Mouse (Mus musculus): ENCODE results near the gene Acvr2a.
"Not testable (repeated sequence)": the region's sequence is repeated elsewhere in the genome, so short reads cannot be mapped to it uniquely, and the experiment has no call there.

Gene Acvr2a

DNA sequence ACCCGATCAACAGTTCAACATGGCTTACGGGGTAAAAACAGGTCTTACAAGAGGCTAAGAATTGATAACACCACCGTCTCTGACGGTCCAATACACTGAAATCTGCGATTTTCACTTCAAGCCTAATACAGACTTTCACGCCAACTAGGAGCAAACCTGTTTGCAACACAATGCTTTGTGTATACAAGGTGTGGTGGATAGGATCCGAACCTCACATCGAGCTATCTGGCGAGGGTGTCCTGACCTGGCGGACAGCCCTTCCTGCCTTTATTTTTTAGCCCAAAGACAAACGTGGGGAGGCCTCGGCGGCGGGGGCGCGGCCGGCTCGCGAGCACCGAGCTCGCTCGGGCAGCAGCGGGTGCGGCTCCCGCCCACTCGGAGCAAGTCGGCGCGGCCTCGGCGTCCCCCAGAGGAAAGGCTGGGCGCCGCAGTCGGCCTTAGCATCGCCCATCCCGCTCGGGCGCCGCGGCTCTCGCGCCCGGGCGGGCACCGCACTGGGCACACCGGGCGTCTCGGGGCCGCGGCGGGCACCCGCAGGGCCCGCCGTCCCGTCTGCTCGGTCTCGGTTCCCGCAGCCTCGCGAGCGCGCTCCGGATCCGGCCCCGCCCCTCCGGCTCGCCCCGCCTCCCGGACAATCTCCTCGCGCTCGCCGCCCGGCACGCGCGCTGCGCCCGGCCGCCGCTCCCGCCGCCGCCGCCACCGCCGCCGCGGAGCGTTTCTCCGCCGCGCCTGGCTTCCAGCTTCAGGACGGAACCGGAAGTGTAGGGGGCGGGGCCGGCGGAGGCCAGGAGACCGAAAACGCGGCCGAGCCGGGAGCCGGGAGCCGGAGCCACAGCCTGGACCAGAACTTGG, at the start of gene Acvr2a:
Gene Acvr2a (plus strand): TSS at position 739 of the 852 bp plus-strand sequence.
- DNase-seq (ENCODE audit: low spot score in 2 of 2): peak; percentile 47 to 68

- DNase-seq (ENCODE audit: low spot score in 2 of 2): no peak
Measured at GRCm38 (mm10) chr2:48766513-48766912, 47.4 kb upstream of the Acvr2a start.

DNA sequence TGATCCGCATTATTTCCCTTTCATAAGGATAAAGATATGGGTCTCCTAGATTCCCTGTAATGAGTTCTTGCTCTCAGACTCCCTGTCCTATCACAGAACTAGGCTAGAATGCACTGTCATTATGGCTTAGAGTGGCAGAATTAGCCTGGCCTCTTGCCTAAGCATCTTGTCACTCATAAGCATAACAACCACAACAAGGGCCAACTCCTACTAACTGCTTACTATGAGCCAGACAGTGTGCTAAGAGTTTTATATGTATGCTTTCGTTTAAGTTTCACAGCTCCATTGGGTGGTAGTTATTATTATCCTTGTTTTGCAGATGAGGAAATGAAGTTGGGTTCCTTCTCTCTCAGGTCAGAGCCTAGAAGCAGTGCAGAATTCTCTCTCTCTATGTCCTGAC, 46.1 kb upstream of the Acvr2a start:
- no peak for DNase-seq (ENCODE audit: low spot score in 2 of 2)

GRCm38 (mm10) chr2:48768219-48768618, 45.7 kb upstream of the Acvr2a start:
- DNase-seq (ENCODE audit: low spot score in 2 of 2): no peak

DNA sequence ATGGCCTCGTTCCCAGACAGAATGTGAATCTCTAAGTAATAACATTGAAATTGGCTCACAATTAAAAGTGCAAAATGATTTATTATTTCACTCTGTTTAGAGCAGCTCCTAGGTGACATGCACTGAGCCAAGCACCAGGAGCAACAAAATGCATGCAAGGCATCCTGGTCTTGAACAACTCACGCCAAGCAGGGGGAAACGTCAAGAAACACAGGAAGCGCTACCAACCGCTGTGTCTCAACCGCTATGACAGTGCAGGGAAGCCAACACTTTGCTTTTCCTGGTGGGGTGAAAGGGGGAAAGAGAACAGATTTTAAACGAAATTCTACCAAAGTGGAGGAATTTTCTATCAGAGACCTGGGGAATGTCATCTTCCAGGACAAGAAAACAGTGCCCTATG, 43.8 kb upstream of the Acvr2a start:
- DNase-seq (ENCODE audit: low spot score in 2 of 2): no peak

- no peak for DNase-seq (ENCODE audit: low spot score in 2 of 2)
Measured at GRCm38 (mm10) chr2:48770634-48771033, 43.3 kb upstream of the Acvr2a start.

- DNase-seq (ENCODE audit: low spot score in 2 of 2): no peak
Measured at GRCm38 (mm10) chr2:48775281-48775680, 38.6 kb upstream of the Acvr2a start.

DNA sequence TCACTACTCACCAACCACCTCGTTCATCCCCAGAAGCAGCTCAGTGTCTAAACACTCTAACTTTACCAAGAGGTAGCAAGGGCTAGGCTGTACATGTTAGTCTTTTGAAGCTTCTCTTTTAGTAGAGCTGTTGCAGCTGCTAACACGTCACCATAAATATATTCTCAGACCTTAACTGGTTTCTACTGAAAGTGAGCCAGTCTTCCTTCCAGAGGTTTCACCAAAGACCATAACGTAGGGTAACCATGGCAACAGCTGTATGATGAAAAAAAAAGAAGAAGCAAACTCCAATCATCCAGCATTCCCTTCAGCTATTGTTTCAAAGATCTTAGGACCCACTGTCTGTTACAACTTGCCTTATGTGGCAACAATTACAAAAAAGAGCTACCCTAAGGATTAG, 25.0 kb upstream of the Acvr2a start:
- DNase-seq (ENCODE audit: low spot score in 2 of 2): no peak

GRCm38 (mm10) chr2:48814223-48815038, 522 bp downstream of the Acvr2a start:
- DNase-seq (ENCODE audit: low spot score in 2 of 2): no peak

DNA sequence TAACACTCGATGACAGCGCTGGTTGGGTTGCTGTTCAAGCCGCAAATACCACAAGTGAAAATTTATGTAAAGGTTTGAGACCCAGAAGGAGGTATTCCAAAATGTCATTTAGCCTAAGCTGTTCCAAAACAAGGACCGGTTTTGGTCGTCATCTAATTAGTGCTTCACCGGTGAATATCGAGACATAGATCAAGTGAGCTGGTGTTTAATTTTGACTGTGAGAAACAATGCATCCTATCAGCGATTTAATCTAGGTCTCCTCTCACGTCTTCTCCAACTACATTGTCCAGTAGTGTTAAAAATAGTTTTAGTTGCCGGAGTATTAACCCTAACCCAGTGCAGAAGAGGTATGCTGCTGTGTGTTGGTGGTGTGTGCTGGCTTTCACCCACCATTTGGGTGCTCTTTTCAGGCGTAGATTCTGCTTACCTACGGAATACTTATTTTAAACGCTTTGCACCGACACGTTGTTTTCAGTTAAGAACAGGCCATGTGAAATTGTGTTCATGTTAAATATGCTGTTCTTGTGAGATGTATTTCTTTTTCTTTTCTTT, 1.2 kb downstream of the Acvr2a start:
- DNase-seq (ENCODE audit: low spot score in 2 of 2): peak in 1 of 2 experiments; percentile 10

- DNase-seq (ENCODE audit: low spot score in 2 of 2): no peak
Measured at GRCm38 (mm10) chr2:48816141-48817028, 2.5 kb downstream of the Acvr2a start.

- DNase-seq (ENCODE audit: low spot score in 2 of 2): no peak
Measured at GRCm38 (mm10) chr2:48825878-48826277, 12.0 kb downstream of the Acvr2a start.

GRCm38 (mm10) chr2:48826380-48826779, 12.5 kb downstream of the Acvr2a start:
- DNase-seq (ENCODE audit: low spot score in 2 of 2): no peak

DNA sequence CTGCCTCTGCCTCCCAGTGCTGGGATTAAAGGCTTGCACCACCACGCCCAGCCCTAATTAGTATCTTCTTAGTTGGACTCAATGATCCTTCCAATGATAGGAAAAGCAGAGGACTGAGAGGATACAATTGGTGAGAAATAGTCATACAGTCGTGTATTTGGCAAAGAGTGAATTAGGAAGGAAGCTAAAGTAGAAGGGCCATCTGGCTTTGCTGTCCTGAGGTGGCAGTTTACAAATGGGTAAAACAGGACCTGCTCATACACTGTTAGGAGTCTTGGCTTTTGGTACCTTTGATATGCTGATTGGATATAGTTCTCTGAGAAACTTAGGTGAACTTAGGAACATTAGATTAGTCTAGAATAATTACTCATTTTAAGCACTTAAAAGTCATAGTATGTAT, 16.6 kb downstream of the Acvr2a start:
- DNase-seq (ENCODE audit: low spot score in 2 of 2): no peak

DNA sequence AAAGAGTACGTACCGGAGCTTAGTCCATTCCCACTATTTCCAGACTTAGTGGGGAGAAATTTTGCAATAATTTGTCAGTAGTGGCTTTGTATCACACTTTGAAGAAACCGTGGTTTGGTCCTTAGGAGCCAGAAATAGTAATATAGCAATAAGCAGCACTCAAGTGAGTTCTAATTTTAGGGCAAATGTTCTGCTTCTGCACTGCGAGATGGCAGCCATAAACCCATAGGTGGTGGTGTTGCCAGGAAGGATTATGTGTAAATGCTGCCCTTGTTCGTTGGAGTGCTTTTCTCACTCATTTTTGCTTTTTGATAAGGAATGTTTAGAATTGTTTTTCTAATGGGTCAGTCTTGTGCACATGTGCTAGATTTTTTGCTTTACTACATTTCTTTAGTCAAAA, 18.4 kb downstream of the Acvr2a start:
- DNase-seq (ENCODE audit: low spot score in 2 of 2): no peak

- no peak for DNase-seq (ENCODE audit: low spot score in 2 of 2)
Measured at GRCm38 (mm10) chr2:48833884-48834450, 20.1 kb downstream of the Acvr2a start.

DNA sequence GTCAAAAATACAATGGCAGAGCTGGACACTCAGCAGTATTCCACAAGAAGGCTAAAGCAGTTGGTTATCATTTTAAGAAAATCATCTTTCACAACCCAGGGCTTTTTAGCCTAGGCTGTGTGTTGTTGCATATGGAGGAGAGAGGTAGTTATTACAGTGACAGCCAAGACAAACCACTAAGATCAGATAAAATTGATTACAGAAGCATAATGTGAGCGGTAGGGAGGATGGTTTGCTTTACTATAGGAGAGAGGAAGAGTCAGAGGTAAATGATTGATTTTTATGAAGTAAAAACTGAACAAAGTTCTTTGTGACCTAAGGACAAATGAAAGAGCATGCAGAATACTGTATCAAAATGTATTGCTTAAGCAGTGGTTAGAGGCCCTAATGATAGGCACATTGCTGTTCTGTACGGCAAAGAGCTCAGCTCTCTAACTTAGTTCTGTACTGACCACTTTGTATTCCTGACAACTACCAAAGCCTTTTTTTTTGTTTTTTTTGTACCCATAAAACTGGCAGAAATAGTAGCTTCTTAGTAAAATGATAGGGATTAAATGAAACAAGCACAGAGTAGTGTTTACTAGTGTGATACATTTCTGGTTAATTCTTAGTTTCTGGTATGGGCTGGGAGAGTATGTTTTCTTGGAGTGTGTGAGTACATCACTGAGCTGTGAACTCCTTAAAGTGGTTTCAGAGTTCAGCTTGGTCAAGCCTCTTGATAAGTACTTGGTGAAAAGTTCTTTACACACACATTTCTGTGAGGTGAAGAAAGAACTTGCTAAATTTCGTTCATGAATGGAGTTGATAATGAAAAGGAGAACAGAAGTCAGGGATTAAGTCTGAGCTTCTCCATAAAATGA, 27.9 kb downstream of the Acvr2a start:
- no peak for DNase-seq (ENCODE audit: low spot score in 2 of 2)

DNA sequence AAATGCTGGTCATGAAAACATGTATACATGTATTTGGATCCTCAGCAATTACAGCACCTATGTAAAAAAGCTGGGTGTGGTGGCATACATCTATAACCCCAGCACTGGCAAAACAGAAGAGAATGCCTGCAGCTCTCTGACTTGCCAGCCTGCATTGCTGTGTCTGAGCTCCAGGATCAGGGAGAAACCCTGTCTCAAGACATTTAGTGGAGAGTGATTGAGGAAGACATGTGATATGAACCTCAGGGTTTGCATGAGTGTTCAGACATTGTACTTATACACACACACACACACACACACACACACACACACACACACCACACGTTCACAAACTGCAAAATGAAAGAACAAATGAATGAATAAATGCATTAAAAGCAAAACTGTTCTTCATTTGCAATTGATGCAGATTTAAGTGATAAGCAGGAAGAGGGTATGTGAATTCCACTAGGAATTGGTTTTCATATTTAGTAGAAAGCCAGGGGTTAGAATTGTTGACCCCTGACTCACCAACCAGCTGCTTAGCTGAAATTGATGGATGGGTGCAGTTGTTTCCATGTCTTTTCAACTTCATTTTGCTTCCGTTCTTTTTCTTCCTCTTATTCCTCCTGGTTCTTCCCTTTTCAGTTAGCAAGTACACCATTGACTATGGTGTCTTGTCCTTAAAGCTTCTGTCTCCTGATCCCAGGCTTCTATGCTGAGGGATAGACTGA, 32.9 kb downstream of the Acvr2a start:
- DNase-seq (ENCODE audit: low spot score in 2 of 2): no peak

DNA sequence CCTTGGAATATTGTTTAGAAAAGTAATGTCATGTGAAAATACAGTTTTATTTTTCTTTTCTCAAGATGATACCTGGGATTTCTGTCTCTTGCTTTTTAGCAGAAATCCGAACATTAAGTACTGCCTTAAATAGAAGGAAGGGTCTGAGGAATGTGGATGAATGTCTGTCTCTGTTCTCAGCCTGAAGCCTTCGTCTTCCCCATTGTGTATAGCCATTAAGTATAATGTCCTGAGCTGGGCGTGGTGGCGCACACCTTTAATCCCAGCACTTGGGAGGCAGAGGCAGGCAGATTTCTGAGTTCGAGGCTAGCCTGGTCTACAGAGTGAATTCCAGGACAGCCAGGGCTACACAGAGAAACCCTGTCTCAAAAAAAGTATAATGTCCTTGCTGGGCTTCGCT, 51.7 kb downstream of the Acvr2a start:
- DNase-seq (ENCODE audit: low spot score in 2 of 2): not testable (repeated sequence)

Data from natural killer cell, adult 2 months (primary cell).